Mouse (Mus musculus): ENCODE results near the gene Dcp1b. TPM values are rescaled to one million over a fixed set of nuclear protein-coding genes. Genes with fewer than 3 reads are reported as not detected.

The Dcp1b gene
- polyA plus RNA-seq, 1 experiment from 2014 or later = 8.6 TPM

GRCm38 (mm10) chr6:119194601-119195000 is 19.5 kb downstream of the Dcp1b start:
- H3K27ac ChIP-seq (replicated peaks in 1 of 2; ENCODE audit: control insufficient read depth in 1 of 2, insufficient read depth in 1 of 2, low read depth in 2 of 2, low read length in 2 of 2) = peak overlapping the region; percentile 99
- peaks cover 22 to 53% of the 10 kb centered on the region in 2 experiments for H3K4me1 ChIP-seq (ENCODE audit: control insufficient read depth in 2 of 2, insufficient read depth in 2 of 2, low read length in 2 of 2)
- H3K9ac ChIP-seq (ENCODE audit: low read length) = peak overlapping the region; percentile 91
- H3K4me3 ChIP-seq (ENCODE audit: control insufficient read depth in 1 of 2, insufficient read depth in 1 of 2, low read depth in 1 of 2, low read length in 2 of 2) = peak overlapping the region; percentile 60 to 61
- WGBS = 30% methylated on average over 7 of the region's 7 CpGs
- H3K4me2 ChIP-seq (ENCODE audit: low read length) = peak overlapping the region; percentile 73
- peaks cover 36% of the 10 kb centered on the region for H3K36me3 ChIP-seq (ENCODE audit: control insufficient read depth, insufficient read depth, low read length)
- no peaks in the 10 kb centered on the region for H3K27me3 ChIP-seq (ENCODE audit: control insufficient read depth, insufficient read depth, low read length)
- ATAC-seq (ENCODE audit: insufficient number of reproducible peaks, insufficient read depth, low FRiP score, low read depth) = no peak
- H3K9me3 ChIP-seq (ENCODE audit: control insufficient read depth, low read length) = no peaks in the 10 kb centered on the region

GRCm38 (mm10) chr6:119196382-119197305 is 21.6 kb downstream of the Dcp1b start, which contains the start of gene Cacna1c:
TSS of gene Cacna1c (minus strand) at chr6:119196418.
- peak within 1 kb of the TSS; percentile 73 for H3K4me2 ChIP-seq (ENCODE audit: low read length)
- no peaks in the 10 kb centered on the region for H3K27me3 ChIP-seq (ENCODE audit: control insufficient read depth, insufficient read depth, low read length)
- peak within 1 kb of the TSS; percentile 99 for H3K27ac ChIP-seq (replicated peaks in 1 of 2; ENCODE audit: control insufficient read depth in 1 of 2, insufficient read depth in 1 of 2, low read depth in 2 of 2, low read length in 2 of 2)
- WGBS = 8% methylated on average over 17 of the region's 17 CpGs
- no peaks in the 10 kb centered on the region for H3K9me3 ChIP-seq (ENCODE audit: control insufficient read depth, low read length)
- H3K4me3 ChIP-seq (ENCODE audit: control insufficient read depth in 1 of 2, insufficient read depth in 1 of 2, low read depth in 1 of 2, low read length in 2 of 2) = peak within 1 kb of the TSS; percentile 60 to 61
- peaks cover 17% of the 10 kb centered on the region for H3K36me3 ChIP-seq (ENCODE audit: control insufficient read depth, insufficient read depth, low read length)
- peaks cover 30 to 56% of the 10 kb centered on the region in 2 experiments for H3K4me1 ChIP-seq (ENCODE audit: control insufficient read depth in 2 of 2, insufficient read depth in 2 of 2, low read length in 2 of 2)
- H3K9ac ChIP-seq (ENCODE audit: low read length) = peak within 1 kb of the TSS; percentile 91
- ATAC-seq (ENCODE audit: insufficient number of reproducible peaks, insufficient read depth, low FRiP score, low read depth) = peak; percentile 94

- Histone ChIP-seq H3K9ac (ENCODE audit: low read length) (no peak overlapping the region), H3K4me3 (ENCODE audit: control insufficient read depth in 1 of 2, insufficient read depth in 1 of 2, low read depth in 1 of 2, low read length in 2 of 2) (no peak overlapping the region), H3K27ac (replicated peaks in 1 of 2; ENCODE audit: control insufficient read depth in 1 of 2, insufficient read depth in 1 of 2, low read depth in 2 of 2, low read length in 2 of 2) (0 out of 4 replicates have a peak overlapping the region, but pooled peaks of 1 of the 2 experiments have one; percentile 17), H3K9me3 (ENCODE audit: control insufficient read depth, low read length) (no peaks in the 10 kb centered on the region), H3K36me3 (ENCODE audit: control insufficient read depth, insufficient read depth, low read length) (no peaks in the 10 kb centered on the region), H3K27me3 (ENCODE audit: control insufficient read depth, insufficient read depth, low read length) (no peaks in the 10 kb centered on the region), H3K4me1 (ENCODE audit: control insufficient read depth in 2 of 2, insufficient read depth in 2 of 2, low read length in 2 of 2) (peaks cover 34 to 58% of the 10 kb centered on the region in 2 experiments), H3K4me2 (ENCODE audit: low read length) (no peak overlapping the region)
- WGBS = 56% methylated on average over 15 of the region's 15 CpGs
- ATAC-seq (ENCODE audit: insufficient number of reproducible peaks, insufficient read depth, low FRiP score, low read depth) = no peak
Observed at GRCm38 (mm10) chr6:119198534-119199273, 23.7 kb downstream of the Dcp1b start.

GRCm38 (mm10) chr6:119199274-119199879 is 24.3 kb downstream of the Dcp1b start:
- Histone ChIP-seq H3K4me1 (ENCODE audit: control insufficient read depth in 2 of 2, insufficient read depth in 2 of 2, low read length in 2 of 2) (peaks cover 37 to 65% of the 10 kb centered on the region in 2 experiments), H3K4me3 (ENCODE audit: control insufficient read depth in 1 of 2, insufficient read depth in 1 of 2, low read depth in 1 of 2, low read length in 2 of 2) (no peak overlapping the region), H3K9ac (ENCODE audit: low read length) (no peak overlapping the region), H3K27ac (replicated peaks in 1 of 2; ENCODE audit: control insufficient read depth in 1 of 2, insufficient read depth in 1 of 2, low read depth in 2 of 2, low read length in 2 of 2) (0 out of 4 replicates have a peak overlapping the region, but pooled peaks of 1 of the 2 experiments have one; percentile 10), H3K27me3 (ENCODE audit: control insufficient read depth, insufficient read depth, low read length) (no peaks in the 10 kb centered on the region), H3K4me2 (ENCODE audit: low read length) (no peak overlapping the region), H3K36me3 (ENCODE audit: control insufficient read depth, insufficient read depth, low read length) (no peaks in the 10 kb centered on the region), H3K9me3 (ENCODE audit: control insufficient read depth, low read length) (no peaks in the 10 kb centered on the region)
- ATAC-seq (ENCODE audit: insufficient number of reproducible peaks, insufficient read depth, low FRiP score, low read depth) = no peak
- WGBS = 45% methylated on average over 8 of the region's 8 CpGs

- Histone ChIP-seq H3K4me1 (ENCODE audit: control insufficient read depth in 2 of 2, insufficient read depth in 2 of 2, low read length in 2 of 2) (peaks cover 43 to 72% of the 10 kb centered on the region in 2 experiments), H3K9ac (ENCODE audit: low read length) (0 out of 2 replicates have a peak overlapping the region, but pooled peaks have one; percentile 32), H3K4me2 (ENCODE audit: low read length) (no peak overlapping the region), H3K4me3 (ENCODE audit: control insufficient read depth in 1 of 2, insufficient read depth in 1 of 2, low read depth in 1 of 2, low read length in 2 of 2) (no peak overlapping the region), H3K36me3 (ENCODE audit: control insufficient read depth, insufficient read depth, low read length) (no peaks in the 10 kb centered on the region), H3K9me3 (ENCODE audit: control insufficient read depth, low read length) (no peaks in the 10 kb centered on the region), H3K27ac (replicated peaks in 1 of 2; ENCODE audit: control insufficient read depth in 1 of 2, insufficient read depth in 1 of 2, low read depth in 2 of 2, low read length in 2 of 2) (peak overlapping the region in 1 of 2 experiments; percentile 39; a peak in 1 of 4 replicates), H3K27me3 (ENCODE audit: control insufficient read depth, insufficient read depth, low read length) (no peaks in the 10 kb centered on the region)
- WGBS = 45% methylated on average over 5 of the region's 5 CpGs
- no peak for ATAC-seq (ENCODE audit: insufficient number of reproducible peaks, insufficient read depth, low FRiP score, low read depth)
Observed at GRCm38 (mm10) chr6:119200362-119200761, 25.3 kb downstream of the Dcp1b start.

GRCm38 (mm10) chr6:119201575-119201974 is 26.5 kb downstream of the Dcp1b start:
- Histone ChIP-seq H3K4me3 (ENCODE audit: control insufficient read depth in 1 of 2, insufficient read depth in 1 of 2, low read depth in 1 of 2, low read length in 2 of 2) (no peak overlapping the region), H3K4me1 (ENCODE audit: control insufficient read depth in 2 of 2, insufficient read depth in 2 of 2, low read length in 2 of 2) (peaks cover 44 to 74% of the 10 kb centered on the region in 2 experiments), H3K9ac (ENCODE audit: low read length) (no peak overlapping the region; the same call in 1 of the 2 replicates), H3K36me3 (ENCODE audit: control insufficient read depth, insufficient read depth, low read length) (no peaks in the 10 kb centered on the region), H3K9me3 (ENCODE audit: control insufficient read depth, low read length) (no peaks in the 10 kb centered on the region), H3K27me3 (ENCODE audit: control insufficient read depth, insufficient read depth, low read length) (no peaks in the 10 kb centered on the region), H3K27ac (replicated peaks in 1 of 2; ENCODE audit: control insufficient read depth in 1 of 2, insufficient read depth in 1 of 2, low read depth in 2 of 2, low read length in 2 of 2) (peak overlapping the region; percentile 53 to 63), H3K4me2 (ENCODE audit: low read length) (no peak overlapping the region)
- 33% methylated on average over 4 of the region's 4 CpGs for WGBS
- ATAC-seq (ENCODE audit: insufficient number of reproducible peaks, insufficient read depth, low FRiP score, low read depth) = peak; percentile 55; the same call in 1 of the 2 replicates

- no peaks in the 10 kb centered on the region for H3K9me3 ChIP-seq (ENCODE audit: control insufficient read depth, low read length)
- no peak for ATAC-seq (ENCODE audit: insufficient number of reproducible peaks, insufficient read depth, low FRiP score, low read depth)
- WGBS = 33% methylated on average over 7 of the region's 7 CpGs
- no peaks in the 10 kb centered on the region for H3K27me3 ChIP-seq (ENCODE audit: control insufficient read depth, insufficient read depth, low read length)
- H3K36me3 ChIP-seq (ENCODE audit: control insufficient read depth, insufficient read depth, low read length) = no peaks in the 10 kb centered on the region
- no peak overlapping the region for H3K9ac ChIP-seq (ENCODE audit: low read length)
- no peak overlapping the region for H3K4me2 ChIP-seq (ENCODE audit: low read length)
- H3K4me3 ChIP-seq (ENCODE audit: control insufficient read depth in 1 of 2, insufficient read depth in 1 of 2, low read depth in 1 of 2, low read length in 2 of 2) = no peak overlapping the region
- peak overlapping the region in 1 of 2 experiments; percentile 35; a peak in 1 of 4 replicates for H3K27ac ChIP-seq (replicated peaks in 1 of 2; ENCODE audit: control insufficient read depth in 1 of 2, insufficient read depth in 1 of 2, low read depth in 2 of 2, low read length in 2 of 2)
- H3K4me1 ChIP-seq (ENCODE audit: control insufficient read depth in 2 of 2, insufficient read depth in 2 of 2, low read length in 2 of 2) = peaks cover 30 to 50% of the 10 kb centered on the region in 2 experiments
Observed at GRCm38 (mm10) chr6:119204286-119204685, 29.2 kb downstream of the Dcp1b start.
